Mouse (Mus musculus): ENCODE data around the gene D10Jhu81e. TPM values are rescaled to one million over a fixed set of nuclear protein-coding genes. Genes with fewer than 3 reads are reported as not detected.

Gene D10Jhu81e
- polyA plus RNA-seq, 1 experiment from 2014 or later: 19.3 TPM

- H3K27ac ChIP-seq (replicated peaks): no peak overlapping the region
- 24% methylated on average over 8 of the region's 8 CpGs for WGBS (ENCODE audit: insufficient replicate concordance)
- no peak overlapping the region for H3K9ac ChIP-seq
- H3K27me3 ChIP-seq: no peaks in the 10 kb centered on the region
- no peaks in the 10 kb centered on the region for H3K36me3 ChIP-seq (replicated peaks)
- H3K9me3 ChIP-seq (replicated peaks): no peaks in the 10 kb centered on the region
- no peak overlapping the region for H3K4me3 ChIP-seq (replicated peaks)
- no peak overlapping the region for H3K4me2 ChIP-seq
- ATAC-seq (ENCODE audit: insufficient read depth): 0 out of 2 replicates have a peak, but pooled peaks have one; percentile 7
- H3K4me1 ChIP-seq (replicated peaks): peaks cover 17% of the 10 kb centered on the region
These were observed 25.7 kb downstream of the D10Jhu81e start for GRCm38 (mm10) chr10:78143727-78144505.

GRCm38 (mm10) chr10:78140843-78141242 lies 28.7 kb downstream of the D10Jhu81e start:
- WGBS (ENCODE audit: insufficient replicate concordance): 43% methylated on average over 3 of the region's 3 CpGs
- H3K9ac ChIP-seq: no peak overlapping the region

GRCm38 (mm10) chr10:78140251-78140600 lies 29.4 kb downstream of the D10Jhu81e start:
- H3K4me3 ChIP-seq (replicated peaks): no peak overlapping the region
- no peak overlapping the region for H3K27ac ChIP-seq (replicated peaks)
- H3K9ac ChIP-seq: no peak overlapping the region
- WGBS (ENCODE audit: insufficient replicate concordance): 69% methylated on average over 1 of the region's 1 CpGs
- H3K4me1 ChIP-seq (replicated peaks): peaks cover 21% of the 10 kb centered on the region
- no peaks in the 10 kb centered on the region for H3K27me3 ChIP-seq
- no peaks in the 10 kb centered on the region for H3K36me3 ChIP-seq (replicated peaks)
- H3K4me2 ChIP-seq: no peak overlapping the region
- no peaks in the 10 kb centered on the region for H3K9me3 ChIP-seq (replicated peaks)
- no peak for ATAC-seq (ENCODE audit: insufficient read depth)

More at GRCm38 (mm10) chr10:78140843-78141242, 28.7 kb downstream of the D10Jhu81e start:
- Histone ChIP-seq H3K4me2 (no peak overlapping the region), H3K4me3 (replicated peaks) (no peak overlapping the region), H3K9me3 (replicated peaks) (no peaks in the 10 kb centered on the region), H3K4me1 (replicated peaks) (peaks cover 16% of the 10 kb centered on the region; the same call in 1 of the 2 replicates), H3K27ac (replicated peaks) (no peak overlapping the region), H3K36me3 (replicated peaks) (no peaks in the 10 kb centered on the region), H3K27me3 (no peaks in the 10 kb centered on the region)
- no peak for ATAC-seq (ENCODE audit: insufficient read depth)

- H3K9me3 ChIP-seq (replicated peaks): no peaks in the 10 kb centered on the region
- 58% methylated on average over 11 of the region's 11 CpGs for WGBS (ENCODE audit: insufficient replicate concordance)
- H3K9ac ChIP-seq: no peak overlapping the region
- no peak overlapping the region for H3K4me3 ChIP-seq (replicated peaks)
- H3K27ac ChIP-seq (replicated peaks): no peak overlapping the region
- H3K36me3 ChIP-seq (replicated peaks): no peaks in the 10 kb centered on the region
- H3K27me3 ChIP-seq: no peaks in the 10 kb centered on the region
- peaks cover 26% of the 10 kb centered on the region for H3K4me1 ChIP-seq (replicated peaks)
- no peak for ATAC-seq (ENCODE audit: insufficient read depth)
- H3K4me2 ChIP-seq: no peak overlapping the region
These were observed 29.9 kb downstream of the D10Jhu81e start for GRCm38 (mm10) chr10:78139572-78140250.

GRCm38 (mm10) chr10:78138812-78139523 lies 30.6 kb downstream of the D10Jhu81e start:
- Histone ChIP-seq H3K9me3 (replicated peaks) (no peaks in the 10 kb centered on the region), H3K4me2 (no peak overlapping the region), H3K27ac (replicated peaks) (peak overlapping the region; percentile 38), H3K4me3 (replicated peaks) (no peak overlapping the region), H3K4me1 (replicated peaks) (peaks cover 28% of the 10 kb centered on the region), H3K9ac (no peak overlapping the region), H3K36me3 (replicated peaks) (no peaks in the 10 kb centered on the region), H3K27me3 (no peaks in the 10 kb centered on the region)
- no peak for ATAC-seq (ENCODE audit: insufficient read depth)
- 45% methylated on average over 14 of the region's 14 CpGs for WGBS (ENCODE audit: insufficient replicate concordance)

- no peak for ATAC-seq (ENCODE audit: insufficient read depth)
- Histone ChIP-seq H3K4me1 (replicated peaks) (peaks cover 26% of the 10 kb centered on the region), H3K4me3 (replicated peaks) (no peak overlapping the region), H3K4me2 (no peak overlapping the region), H3K27me3 (no peaks in the 10 kb centered on the region), H3K9ac (no peak overlapping the region), H3K36me3 (replicated peaks) (no peaks in the 10 kb centered on the region), H3K9me3 (replicated peaks) (no peaks in the 10 kb centered on the region), H3K27ac (replicated peaks) (no peak overlapping the region)
- 61% methylated on average over 3 of the region's 3 CpGs for WGBS (ENCODE audit: insufficient replicate concordance)
These were observed 32.4 kb downstream of the D10Jhu81e start for GRCm38 (mm10) chr10:78137191-78137590.

GRCm38 (mm10) chr10:78135947-78136346 lies 33.6 kb downstream of the D10Jhu81e start:
- Histone ChIP-seq H3K9ac (no peak overlapping the region), H3K4me3 (replicated peaks) (no peak overlapping the region), H3K36me3 (replicated peaks) (no peaks in the 10 kb centered on the region), H3K4me2 (no peak overlapping the region), H3K9me3 (replicated peaks) (no peaks in the 10 kb centered on the region), H3K27me3 (no peaks in the 10 kb centered on the region), H3K27ac (replicated peaks) (peak overlapping the region; percentile 54; the same call in 1 of the 2 replicates), H3K4me1 (replicated peaks) (peaks cover 26% of the 10 kb centered on the region)
- ATAC-seq (ENCODE audit: insufficient read depth): no peak
- WGBS (ENCODE audit: insufficient replicate concordance): 56% methylated on average over 5 of the region's 5 CpGs

- H3K9ac ChIP-seq: no peak overlapping the region
- no peaks in the 10 kb centered on the region for H3K9me3 ChIP-seq (replicated peaks)
- H3K4me1 ChIP-seq (replicated peaks): peaks cover 26% of the 10 kb centered on the region
- ATAC-seq (ENCODE audit: insufficient read depth): peak; percentile 53
- H3K27ac ChIP-seq (replicated peaks): peak overlapping the region; percentile 54
- H3K4me2 ChIP-seq: peak overlapping the region; percentile 23
- H3K4me3 ChIP-seq (replicated peaks): no peak overlapping the region
- no peaks in the 10 kb centered on the region for H3K36me3 ChIP-seq (replicated peaks)
- 7% methylated on average over 14 of the region's 14 CpGs for WGBS (ENCODE audit: insufficient replicate concordance)
- H3K27me3 ChIP-seq: no peaks in the 10 kb centered on the region
These were observed 34.4 kb downstream of the D10Jhu81e start for GRCm38 (mm10) chr10:78134975-78135798.

GRCm38 (mm10) chr10:78134400-78134799 lies 35.2 kb downstream of the D10Jhu81e start:
- no peak overlapping the region for H3K4me3 ChIP-seq (replicated peaks)
- ATAC-seq (ENCODE audit: insufficient read depth): 0 out of 2 replicates have a peak, but pooled peaks have one; percentile 10
- H3K9ac ChIP-seq: no peak overlapping the region
- no peaks in the 10 kb centered on the region for H3K27me3 ChIP-seq
- no peaks in the 10 kb centered on the region for H3K36me3 ChIP-seq (replicated peaks)
- H3K4me1 ChIP-seq (replicated peaks): peaks cover 26% of the 10 kb centered on the region
- H3K9me3 ChIP-seq (replicated peaks): no peaks in the 10 kb centered on the region
- WGBS (ENCODE audit: insufficient replicate concordance): 5% methylated on average over 4 of the region's 4 CpGs
- peak overlapping the region; percentile 54; the same call in 1 of the 2 replicates for H3K27ac ChIP-seq (replicated peaks)
- 0 out of 2 replicates have a peak overlapping the region, but pooled peaks have one; percentile 23 for H3K4me2 ChIP-seq

- no peaks in the 10 kb centered on the region for H3K27me3 ChIP-seq
- no peak overlapping the region for H3K4me3 ChIP-seq (replicated peaks)
- WGBS (ENCODE audit: insufficient replicate concordance): 51% methylated on average over 4 of the region's 4 CpGs
- no peaks in the 10 kb centered on the region for H3K9me3 ChIP-seq (replicated peaks)
- H3K36me3 ChIP-seq (replicated peaks): no peaks in the 10 kb centered on the region
- peaks cover 12% of the 10 kb centered on the region for H3K4me1 ChIP-seq (replicated peaks)
- H3K9ac ChIP-seq: no peak overlapping the region
- no peak overlapping the region for H3K4me2 ChIP-seq
- H3K27ac ChIP-seq (replicated peaks): no peak overlapping the region
- no peak for ATAC-seq (ENCODE audit: insufficient read depth)
These were observed 39.6 kb downstream of the D10Jhu81e start for GRCm38 (mm10) chr10:78129998-78130397.

Data from liver, embryonic 15.5 days (tissue).